Mouse (Mus musculus) olfactory bulb, adult 2 months (tissue): Measurements from ENCODE around the gene Dnttip1.

Experiments used
- CTCF ChIP-seq: fragments of 200-500 bp; IDR thresholded peaks from 2 replicates; pipeline ENCODE4 v1.5.1; 2012; ENCODE audit warnings: low read depth, mild to moderate bottlenecking, low read length, moderate library complexity; ENCODE audit not compliant: insufficient read depth
- POLR2A ChIP-seq: fragments of 200-500 bp; IDR thresholded peaks from 2 replicates; pipeline ENCODE4 v1.6.1; 2012; ENCODE audit warnings: mild to moderate bottlenecking, low read depth, low read length, moderate library complexity; ENCODE audit not compliant: insufficient read depth

DNA sequence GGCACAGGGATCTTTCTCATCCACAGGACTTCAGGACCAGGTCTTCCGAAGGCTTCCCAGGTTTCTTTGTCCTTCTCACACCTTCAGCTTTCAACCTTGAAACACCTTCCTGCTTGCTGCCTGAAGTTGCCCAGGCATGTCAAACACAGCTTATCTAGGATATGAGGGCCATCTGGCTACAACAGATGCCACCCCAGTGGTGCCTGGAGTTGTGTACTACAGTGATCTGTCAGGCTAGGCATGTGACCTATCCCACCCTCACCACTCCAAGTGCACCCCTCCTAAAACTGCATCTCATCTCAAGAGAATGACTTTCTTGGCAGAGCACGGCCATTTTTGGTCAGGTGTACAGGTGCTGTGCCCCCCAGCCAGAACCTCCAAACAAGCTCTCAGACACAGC lies 15.7 kb downstream of the Dnttip1 start:
- TF ChIP-seq CTCF (no peak), POLR2A (no peak)
